Mouse (Mus musculus) cerebellum, postnatal 36 days (tissue): ENCODE measurements around the gene Bmpr1a.

Experiments
- DNase-seq, 2 experiments: peaks; one replicate each; pipeline ENCODE4 v3.0.0; 2021 to 2022; ENCODE audit warnings: mixed read lengths in 2 of 2

Bmpr1a gene

GRCm38 (mm10) chr14:34503325-34503647 lies at the start of gene Bmpr1a:
Bmpr1a (minus strand) TSS chr14:34503341.
- no peak for DNase-seq

- DNase-seq, result no peak
Measured at GRCm38 (mm10) chr14:34552226-34552625, 49.1 kb upstream of the Bmpr1a start.

DNA sequence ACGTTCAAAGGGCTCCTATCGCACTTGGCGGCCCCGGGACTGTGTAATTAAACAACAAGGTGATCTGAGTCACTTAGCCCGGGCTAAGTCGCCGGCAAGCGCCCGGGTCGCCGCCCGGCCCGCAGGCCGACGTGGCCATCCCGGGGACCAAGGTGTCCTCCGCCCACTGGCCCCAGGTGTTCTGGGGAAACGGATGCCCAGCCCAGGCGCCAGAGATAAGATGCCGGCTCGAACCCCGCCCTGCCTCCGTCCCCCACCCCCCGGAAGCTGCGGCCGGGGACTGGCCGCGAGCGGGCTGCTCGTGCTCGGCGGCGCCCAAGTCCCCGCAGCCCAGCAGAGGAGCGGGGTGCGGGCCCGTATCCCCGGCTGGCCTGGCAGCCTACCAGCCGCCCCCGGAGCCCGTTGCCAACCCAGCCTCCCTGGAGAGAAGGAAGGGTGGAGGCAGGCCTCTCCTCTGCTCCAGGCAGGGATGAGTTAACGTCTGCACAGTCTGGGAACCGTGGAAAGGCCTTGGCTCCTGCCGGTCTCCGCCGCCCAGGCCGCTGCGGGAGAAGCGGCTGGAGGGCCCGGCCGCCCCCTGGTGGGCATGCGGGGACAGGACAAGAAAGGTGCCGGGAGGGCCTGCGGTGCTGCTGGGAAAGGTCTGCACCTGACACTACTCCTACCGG lies 46.0 kb upstream of the Bmpr1a start:
- DNase-seq, result peak; percentile 84 to 89

- peak; percentile 51 to 57 for DNase-seq
Measured at GRCm38 (mm10) chr14:34548391-34549001, 45.4 kb upstream of the Bmpr1a start.

DNA sequence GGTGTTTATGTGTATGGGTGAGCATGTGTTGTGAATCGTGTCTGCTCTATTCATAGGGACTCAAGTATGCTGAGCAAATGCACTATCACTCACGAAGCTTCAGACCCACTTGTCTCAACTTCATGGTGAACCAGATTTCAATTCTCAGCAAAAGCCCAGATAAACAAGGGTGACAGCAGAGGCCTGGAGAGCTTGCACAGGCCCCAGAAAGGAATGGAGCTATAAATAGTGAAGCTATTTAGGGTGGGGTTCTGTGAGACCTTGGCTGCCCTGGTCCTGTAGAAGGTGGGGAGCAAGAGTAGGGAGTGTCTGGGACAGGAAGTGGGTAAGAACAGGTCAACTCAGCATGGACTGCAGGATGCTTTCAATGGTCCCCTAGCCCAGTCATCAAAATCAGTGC lies 41.4 kb upstream of the Bmpr1a start:
- DNase-seq, result no peak

DNA sequence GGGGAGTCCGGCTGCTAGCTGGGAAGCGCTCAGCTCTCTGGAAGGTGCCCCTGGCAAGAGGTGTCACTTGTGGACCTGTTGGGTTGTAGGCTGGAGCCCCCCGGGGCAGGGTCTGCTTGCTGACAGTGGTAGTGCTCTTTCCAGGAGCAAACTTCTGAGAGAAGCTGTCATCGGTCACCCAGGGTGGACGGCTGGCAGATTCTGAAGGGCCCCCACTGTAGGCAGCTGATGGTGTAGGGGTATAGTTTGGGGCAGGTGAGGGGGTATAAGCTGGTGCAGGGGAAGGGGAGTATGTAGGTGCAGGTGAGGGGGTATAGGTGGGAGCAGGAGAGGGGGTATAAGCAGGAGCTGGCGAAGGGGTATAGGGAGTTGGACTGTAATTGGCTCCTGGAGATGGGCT lies 40.9 kb upstream of the Bmpr1a start:
- DNase-seq, result no peak

DNA sequence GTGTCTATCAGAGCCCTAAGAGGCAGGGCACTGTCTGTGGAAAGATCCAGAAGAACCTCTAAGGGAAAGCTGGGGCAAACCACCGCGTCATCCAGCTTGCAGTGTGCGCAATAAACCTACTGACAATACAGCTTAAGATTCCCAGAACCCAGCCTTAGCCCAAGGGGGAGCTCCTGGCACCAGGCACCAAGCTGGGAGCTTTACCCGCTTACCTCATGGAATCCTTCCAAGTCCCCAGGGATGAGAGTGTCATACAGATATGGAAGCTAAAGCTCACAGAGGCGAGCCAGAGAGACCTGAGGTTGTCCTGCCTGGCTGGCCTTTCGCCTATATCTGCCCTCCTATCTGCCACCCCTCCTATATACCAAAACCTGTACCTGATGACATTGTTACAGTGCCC lies 40.5 kb upstream of the Bmpr1a start:
- no peak for DNase-seq

DNA sequence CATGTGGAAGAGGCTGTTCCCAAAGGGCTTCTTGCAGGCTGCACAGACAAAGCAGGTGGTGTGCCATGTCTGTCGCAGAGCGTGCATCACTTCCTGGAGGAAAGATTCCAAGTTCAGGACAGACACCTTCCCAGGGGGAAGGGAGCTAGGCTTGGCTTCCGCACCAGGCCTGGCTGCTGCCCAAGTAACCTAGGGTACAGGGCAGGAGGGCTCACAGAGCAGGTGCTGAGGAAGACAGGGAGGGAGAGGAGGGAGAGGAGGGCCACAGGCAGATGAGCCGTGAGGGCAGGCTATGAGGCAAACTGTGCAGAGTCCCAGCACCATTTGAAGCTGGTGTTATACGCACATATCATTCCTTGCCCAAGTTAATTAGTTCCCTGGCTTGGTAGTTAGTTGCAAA lies 38.8 kb upstream of the Bmpr1a start:
- DNase-seq, result no peak

DNA sequence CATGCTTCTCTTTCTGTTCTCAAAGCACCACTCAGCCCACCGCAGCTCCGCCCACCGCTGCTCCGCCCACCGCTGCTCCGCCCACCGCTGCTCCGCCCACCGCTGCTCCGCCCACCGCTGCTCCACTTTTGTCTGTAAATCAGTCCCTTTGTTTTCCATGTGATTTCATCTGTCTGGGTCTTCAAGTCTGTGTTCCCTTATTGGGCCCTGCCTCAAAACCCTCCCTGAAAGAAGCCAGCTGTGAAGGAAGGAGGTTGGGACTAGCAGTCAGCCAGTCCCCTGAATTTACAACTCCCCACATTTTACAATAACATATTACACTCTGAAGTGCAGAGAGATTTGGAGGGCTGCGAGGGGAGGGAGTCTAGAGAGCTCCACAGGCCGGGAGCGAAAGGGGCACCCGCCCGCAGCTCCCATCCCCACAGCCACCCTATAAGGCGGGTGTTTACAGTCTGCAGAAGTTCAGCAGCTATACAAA lies 37.6 kb upstream of the Bmpr1a start:
- DNase-seq, result no peak

GRCm38 (mm10) chr14:34535883-34536282 lies 32.7 kb upstream of the Bmpr1a start:
- DNase-seq, result no peak

DNA sequence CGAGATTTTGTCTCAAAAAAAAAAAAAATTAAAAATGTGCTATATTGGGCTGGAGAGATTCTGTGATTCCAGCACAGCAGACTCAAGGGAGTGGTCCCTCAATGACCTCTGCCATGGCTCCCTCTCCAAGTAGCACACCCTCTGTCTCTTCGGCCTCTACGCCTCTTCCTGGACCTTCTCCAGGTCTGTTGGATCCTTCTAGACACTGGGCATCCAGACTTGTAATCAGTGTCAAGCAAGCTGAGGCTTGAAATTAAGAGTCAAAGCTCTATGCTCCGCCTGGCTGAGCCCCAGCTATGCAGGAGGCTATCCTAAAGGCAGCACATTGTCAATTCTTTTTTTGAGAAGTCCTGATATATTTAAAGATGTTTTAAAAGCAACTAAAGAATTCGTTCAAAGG lies 30.4 kb upstream of the Bmpr1a start:
- no peak for DNase-seq

GRCm38 (mm10) chr14:34532536-34532935 lies 29.4 kb upstream of the Bmpr1a start:
- no peak for DNase-seq

DNA sequence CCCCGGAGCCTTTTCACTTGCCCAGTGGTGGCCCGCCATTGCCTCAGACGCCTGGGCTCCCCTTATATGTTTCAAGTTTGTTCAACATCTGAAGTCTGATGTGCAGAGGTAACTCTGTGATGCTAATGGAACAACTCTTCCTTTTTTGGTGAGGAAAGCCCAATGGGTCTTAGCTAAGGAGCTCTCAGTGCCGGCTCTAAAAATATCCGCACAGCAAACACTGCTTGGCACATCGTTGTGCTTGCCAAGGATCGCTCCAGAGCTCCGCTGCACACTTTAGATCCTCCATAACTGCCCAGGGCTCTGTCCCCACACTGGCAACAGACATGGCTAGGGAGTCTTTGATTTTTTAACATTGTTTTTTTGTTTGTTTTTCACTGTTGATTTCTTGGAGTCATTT lies 25.7 kb upstream of the Bmpr1a start:
- no peak for DNase-seq

DNA sequence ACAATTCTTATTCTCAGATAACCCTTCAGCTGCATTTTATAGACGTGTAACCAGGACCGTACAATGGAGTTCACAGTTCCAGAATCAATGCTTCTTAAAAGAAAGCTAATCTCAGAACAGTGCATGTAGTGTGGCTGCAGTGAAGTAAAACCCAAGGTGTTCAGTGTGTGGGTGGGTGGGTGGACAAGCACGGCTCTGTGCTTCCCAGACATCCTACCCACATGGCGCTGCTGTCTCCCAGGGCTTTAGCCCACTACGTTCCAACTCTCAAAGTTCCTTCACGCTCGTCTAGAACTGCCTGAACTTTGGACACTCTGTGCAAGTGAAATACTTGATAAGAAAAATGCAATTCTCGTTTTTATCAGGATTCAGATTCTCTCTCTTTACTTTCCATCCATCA lies 19.6 kb upstream of the Bmpr1a start, which contains the start of gene 9230112D13Rik:
9230112D13Rik (minus strand) TSS at position 101 of the 400 bp plus-strand sequence.
- no peak for DNase-seq

- DNase-seq, result no peak
Measured at GRCm38 (mm10) chr14:34517959-34518544, 14.9 kb upstream of the Bmpr1a start.

- no peak for DNase-seq
Measured at GRCm38 (mm10) chr14:34516960-34517577, 13.9 kb upstream of the Bmpr1a start.

DNA sequence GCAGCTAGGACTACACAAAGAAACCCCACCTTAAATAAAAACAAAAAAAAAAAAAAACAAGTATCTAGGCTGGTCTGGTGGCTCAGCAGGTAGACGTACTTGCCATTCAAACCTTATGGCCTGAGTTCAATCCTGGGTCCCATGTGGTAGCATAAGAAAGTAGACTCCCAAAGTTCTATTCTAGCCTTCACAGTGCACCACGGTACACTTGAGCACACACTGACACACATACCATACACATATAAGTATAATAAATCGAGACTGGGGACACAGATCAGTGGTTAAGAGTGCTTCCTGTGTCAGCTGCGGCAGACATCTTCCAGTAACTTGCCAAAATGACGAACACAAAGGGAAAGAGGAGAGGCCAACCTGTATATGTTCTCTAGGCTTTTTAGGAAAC lies 12.7 kb upstream of the Bmpr1a start:
- no peak for DNase-seq

DNA sequence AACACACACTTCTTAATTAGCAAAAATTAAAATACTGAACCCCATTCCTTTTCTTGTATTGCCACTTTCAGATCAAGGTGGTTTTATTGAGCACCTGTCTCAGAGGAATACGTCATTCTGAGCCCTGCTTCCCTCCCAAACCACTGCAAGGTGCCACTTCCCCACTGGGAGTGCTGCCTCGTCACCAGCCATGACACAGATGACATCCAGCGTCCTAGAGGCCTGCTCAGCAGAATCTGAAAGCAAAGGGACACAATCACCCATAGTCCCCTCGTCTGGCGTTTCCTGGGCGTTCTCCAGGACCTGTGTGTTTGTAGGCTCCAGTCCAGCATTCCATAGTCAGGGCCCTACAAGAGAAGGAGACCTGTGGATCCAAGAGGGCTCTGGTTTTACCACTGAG lies 11.0 kb upstream of the Bmpr1a start:
- no peak for DNase-seq

DNA sequence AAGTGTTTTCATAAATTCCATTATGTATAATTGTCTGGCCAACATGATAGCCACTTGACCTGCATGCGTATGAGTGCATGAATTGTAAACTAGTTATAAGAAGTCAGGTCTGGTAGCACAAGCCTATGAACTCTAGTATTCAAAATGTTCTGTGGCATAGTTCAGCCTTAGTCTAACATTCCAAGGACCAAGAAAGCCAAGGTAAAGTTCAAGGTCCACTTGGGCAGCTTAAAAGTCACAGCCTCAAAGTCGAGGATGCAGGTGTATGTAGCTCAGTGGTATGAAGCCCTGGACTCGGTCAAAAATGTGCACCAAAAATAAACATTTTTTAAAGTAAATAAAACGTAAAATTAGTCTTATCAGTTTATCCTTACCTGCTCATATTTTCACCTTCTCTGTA lies 9.5 kb upstream of the Bmpr1a start:
- DNase-seq, result no peak

- no peak for DNase-seq
Measured at GRCm38 (mm10) chr14:34511901-34512300, 8.8 kb upstream of the Bmpr1a start.

DNA sequence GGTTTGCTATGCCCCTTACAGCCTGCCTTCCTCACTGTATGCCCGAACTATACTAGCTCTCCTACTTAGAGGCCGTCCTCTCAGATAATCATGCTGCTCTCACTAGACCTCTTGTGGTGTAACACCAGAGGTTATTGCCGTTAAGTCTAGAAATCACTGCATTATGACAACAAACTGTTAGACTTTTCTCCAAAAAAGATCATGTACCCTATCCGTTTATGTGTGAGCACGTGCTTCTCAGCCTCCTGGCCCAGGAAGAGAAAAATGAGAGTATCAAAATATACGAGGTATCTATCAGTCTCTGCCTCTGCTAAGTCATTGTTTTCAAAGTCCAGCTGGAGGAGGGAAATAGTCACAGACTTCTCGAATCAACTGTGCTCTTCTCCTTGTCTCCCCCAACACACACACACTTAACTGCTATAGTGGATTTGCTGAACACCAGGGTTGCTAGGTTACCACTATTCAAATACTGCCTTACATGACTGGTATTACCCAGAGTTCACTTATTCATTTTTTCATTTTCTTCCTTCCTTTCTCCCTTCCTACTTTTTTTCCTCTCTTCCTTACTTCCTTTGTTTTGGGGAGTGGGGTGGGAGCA lies 5.8 kb upstream of the Bmpr1a start:
- DNase-seq, result no peak

DNA sequence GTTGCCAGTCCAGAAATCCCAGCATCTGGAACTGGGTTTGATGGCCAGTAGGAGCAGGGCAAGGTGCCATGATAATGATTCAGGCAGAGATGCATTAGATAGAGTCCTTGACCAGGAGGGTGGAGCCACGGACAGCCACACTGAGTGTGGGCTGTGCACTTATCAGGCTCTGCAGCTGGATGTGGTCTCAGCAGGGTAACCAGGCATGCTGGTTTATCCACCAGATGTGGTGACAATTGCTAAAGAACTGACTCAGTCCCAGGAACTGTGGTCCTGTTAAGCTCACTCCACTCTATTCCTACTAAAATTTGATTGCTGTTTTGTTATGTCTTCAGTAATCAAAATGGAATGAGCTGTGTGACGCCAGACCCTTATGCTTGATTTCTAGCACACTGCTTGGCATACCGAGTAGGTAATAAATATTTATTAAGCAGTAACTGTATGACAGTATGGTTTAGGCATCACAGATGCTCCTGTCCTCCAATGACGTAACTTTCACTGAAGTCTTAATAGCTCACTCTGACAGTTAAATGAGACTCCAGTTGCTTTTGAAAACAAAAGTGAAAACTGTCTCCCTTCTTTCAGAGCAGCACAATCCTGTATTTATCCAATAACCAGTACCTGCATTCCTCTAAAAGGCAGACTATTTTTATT lies 5.2 kb upstream of the Bmpr1a start:
- DNase-seq, result no peak

- no peak for DNase-seq
Measured at GRCm38 (mm10) chr14:34505309-34505708, 2.2 kb upstream of the Bmpr1a start.
